Mouse (Mus musculus) layer of hippocampus, adult 9-11 months (tissue): ENCODE results near the gene Gm49322.

Experiments used
- DNase-seq: peaks from one replicate; pipeline ENCODE4 v3.0.0; 2022

Gene Gm49322

DNA sequence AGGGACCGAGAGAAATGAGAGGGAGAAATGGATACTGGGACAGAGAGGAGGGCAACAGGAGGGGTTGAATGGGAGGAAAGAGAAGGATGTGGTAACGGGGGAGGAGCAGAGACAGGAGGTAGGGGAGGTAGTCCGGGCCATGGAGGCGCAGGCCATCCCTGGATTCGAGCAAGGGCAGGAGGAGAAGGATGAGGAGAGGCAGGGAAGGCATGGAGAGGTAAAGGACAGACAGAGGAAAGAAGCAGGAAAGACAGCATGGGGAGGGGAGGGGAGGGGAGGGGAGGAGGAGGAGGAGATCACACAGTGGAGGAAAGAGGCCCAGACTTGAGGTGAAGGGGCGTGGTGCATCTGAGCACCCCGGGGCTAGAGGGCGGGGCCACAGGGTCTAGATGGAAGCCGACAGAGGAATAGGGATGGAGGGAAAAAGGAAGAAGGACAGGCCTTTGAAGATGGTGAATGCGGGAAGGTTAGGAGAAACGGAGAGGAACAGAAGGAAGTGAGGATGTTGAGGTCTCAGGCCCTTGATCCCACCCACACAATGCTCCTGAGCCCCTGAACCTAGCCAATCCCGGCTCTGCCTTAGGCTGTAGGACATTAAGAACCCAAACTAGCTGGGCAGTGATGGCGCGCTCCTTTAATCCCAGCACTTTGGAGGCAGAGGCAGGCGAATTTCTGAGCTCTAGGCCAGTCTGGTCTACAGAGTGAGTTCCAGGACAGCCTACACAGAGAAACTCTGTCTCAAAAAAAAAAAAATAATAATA, 51.2 kb downstream of the Gm49322 start, which contains the start of gene Btbd2:
Gene Btbd2 (minus strand): TSS at position 209 of the 761 bp plus-strand sequence.
- DNase-seq = no peak

DNA sequence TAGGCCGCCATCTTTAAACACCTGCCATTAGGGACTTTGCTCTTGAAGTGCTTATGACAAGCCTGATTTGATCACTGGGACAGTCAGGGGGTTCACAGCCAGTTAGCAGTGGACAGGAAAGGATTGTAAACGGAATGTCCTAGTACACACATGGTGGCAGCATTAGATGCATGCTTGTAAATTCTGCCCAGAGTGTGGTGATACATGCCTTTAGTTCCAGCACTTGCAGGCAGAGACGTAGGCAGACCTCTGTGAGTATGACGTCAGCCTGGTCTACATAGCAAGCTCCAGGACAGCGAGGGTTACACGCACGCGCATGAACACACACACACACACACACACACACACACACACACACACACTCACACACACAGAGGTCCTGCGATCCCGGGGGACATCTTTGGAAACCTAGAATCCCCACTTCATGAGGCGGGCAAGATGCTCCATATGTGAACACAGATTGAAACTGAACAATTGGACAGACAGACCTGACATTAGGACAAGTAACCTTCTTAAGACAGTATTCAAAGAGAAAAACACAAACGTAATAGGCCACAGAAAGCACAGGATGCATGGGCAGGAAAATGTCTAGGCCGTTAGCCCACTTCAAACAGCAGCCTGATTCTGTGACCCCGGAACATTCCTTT, 52.5 kb downstream of the Gm49322 start:
- no peak for DNase-seq

DNA sequence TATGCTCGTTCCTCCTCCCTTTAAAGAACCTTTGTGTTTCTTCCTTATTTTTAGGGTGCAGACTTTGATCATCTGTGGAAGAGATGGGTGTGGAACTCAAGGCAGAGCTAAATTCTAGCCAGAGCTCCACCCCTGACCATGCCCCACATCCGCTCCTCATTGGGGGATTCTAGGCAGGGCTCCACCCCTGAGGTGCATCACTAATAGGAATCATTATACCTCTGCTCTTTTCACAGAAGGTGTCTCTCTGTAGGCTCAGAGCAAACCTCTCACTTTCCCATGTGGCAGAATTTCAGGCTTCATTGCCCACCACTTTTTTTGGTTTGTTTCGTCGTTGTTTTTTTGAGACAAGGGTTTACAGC, 53.0 kb downstream of the Gm49322 start:
- no peak for DNase-seq

DNA sequence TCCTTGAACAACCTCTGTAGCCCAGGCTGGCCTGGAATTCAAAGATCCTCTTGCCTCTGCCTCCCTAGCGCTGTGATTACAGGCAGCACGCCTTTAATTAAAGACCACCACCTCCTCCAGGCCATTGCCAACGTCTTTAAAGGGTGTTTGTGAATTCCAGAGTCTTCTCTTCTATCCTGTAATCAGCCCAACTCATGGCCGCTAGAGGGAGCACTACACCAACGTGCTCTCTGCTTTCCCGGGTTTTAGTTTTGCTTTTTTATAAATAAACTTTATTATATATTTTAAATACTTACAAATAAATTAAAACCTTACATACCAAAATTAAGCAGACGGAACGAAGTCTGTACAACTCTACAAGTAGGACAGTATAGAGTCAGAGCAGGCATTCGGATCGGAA, 53.4 kb downstream of the Gm49322 start:
- DNase-seq = peak; percentile 58

DNA sequence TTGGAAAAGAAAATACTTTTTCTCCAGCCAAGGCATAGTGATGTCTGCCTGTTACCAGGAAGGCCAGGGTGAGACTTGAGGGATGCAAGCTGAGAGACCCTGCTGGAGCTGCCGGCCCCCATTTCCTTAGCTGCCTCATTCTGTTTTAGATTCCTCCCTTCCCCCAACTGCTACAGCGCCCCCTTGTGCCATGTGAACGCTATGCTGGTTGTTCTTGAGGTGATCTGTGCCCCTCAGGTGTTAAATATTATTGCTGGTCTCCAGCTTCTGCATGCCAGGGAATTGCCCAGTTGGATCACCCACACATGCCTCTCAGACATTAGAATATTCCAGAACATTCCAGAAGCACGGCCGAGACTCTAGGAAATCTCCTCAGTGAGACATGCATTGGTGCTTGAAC, 55.3 kb downstream of the Gm49322 start:
- DNase-seq = no peak

DNA sequence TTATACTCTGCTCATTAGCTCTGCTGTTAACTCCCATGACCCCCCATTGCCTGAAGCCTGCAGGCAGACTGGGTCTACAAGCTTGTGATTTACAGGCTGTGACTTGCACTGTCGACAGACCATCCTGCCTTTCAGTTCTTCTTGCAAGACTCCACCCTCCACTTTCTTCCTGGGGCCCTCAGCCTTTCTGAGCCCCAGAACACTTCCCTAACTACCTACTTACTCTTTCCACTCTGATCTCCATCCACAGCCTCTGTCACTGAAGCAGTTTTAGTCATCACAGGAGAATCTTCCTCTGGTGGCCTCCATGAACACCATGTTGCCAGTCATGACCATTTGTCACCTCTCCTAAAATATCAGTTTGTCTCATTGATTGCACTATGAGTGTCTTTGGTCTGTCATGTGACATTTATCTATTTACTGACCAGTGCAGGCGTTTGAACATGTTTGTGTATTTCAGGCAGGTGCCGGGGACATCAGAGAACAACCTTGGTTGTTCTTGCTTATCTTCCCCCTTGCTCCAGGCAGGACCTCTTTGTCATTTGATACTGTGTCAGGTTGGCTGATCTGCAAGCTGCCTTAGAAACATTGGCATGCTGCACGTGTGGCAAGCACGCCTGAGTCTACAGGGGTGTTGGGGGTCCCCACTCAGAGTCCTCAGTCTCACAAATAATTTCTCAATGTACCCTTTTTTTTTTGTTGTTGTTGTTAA, 57.8 kb downstream of the Gm49322 start:
- no peak for DNase-seq

DNA sequence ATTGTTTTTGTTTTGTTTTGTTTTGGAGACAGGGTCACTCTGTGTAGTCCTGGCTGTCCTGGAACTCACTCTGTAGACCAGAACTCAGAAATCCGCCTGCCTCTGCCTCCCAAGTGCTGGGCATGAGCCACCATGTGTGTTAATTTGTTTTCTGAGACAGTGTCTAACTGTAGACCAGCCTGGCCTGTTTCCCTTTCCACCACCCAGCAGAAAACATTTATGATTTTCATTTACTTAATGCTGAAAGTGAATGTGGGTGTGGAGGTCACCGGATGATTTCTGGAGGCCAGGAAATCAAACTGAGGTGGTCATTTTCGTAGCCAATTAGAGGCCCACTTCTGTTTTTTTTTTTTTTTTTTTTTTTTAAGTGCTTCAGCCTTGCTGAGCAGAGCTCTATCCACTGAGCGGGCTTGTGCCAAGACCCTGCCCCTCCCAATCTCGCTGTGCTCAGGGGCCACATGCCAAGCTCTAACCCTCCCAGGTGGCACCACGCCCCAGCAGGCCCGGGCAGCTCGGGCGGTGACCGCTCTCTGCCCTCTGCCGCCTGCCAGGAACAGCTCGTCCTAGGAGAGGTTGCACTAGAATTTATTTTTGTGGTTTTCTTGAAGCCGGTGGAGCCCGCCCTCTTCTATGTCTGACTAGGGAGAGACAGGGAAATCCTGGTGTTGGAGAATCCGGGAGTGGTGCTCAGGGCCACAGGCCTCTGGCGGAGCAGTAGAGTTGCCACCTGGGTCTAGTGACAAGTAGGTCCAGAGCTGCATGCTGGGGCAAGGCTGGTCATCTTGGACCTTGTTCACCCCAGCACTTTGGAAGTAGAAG, 58.6 kb downstream of the Gm49322 start:
- no peak for DNase-seq

DNA sequence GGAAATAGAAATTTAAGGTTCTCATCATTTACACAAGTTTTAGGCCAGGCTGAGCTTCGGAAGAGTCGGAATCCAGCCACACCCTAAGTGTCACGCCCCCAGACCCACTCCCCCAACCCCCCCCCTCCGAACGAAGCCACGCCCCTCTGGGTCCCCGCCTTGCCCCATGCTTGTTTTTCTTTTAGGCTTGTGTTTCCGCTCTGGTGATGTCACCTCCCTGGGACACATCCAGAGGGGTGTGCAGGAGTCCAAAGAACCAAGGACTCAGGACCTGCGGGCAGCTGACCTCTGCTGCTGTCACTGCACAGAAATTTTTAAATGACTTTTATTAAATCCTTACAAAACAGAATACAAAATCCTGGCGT, 59.2 kb downstream of the Gm49322 start:
- DNase-seq = no peak
